Mouse (Mus musculus): Measurements from ENCODE around the gene Rhoj. TPM values are rescaled to one million over a fixed set of nuclear protein-coding genes. Genes with fewer than 3 reads are reported as not detected.
A peak's percentile ranks its signal among the peaks of the same experiment; 100 is the strongest.

The Rhoj gene
- polyA plus RNA-seq, 1 experiment from 2014 or later, result 24.8 TPM

DNA sequence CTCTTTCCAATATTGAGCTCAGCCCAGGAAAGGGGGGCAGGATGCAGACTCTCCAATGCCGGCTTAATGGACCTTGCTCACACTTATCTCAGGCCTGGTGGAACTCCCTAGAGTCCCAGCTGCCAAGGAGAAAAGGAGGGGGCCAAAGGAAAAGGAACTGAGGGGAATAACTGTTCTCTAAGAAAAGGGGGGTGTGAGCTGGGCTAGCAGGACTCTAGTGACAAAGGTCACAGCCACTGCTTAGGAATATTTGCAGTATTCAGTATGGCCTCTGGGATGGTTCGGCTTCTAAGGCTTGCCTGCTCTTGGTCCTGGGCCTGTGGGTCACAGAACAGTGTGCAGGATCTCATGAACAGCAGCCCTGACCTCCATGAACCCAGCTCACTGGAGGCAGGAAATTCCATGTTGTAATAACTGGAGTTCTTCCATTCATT lies 61.3 kb downstream of the Rhoj start:
- Histone ChIP-seq H3K27me3 (ENCODE audit: control insufficient read depth, insufficient read depth, low read length) (no peaks in the 10 kb centered on the region), H3K9me3 (ENCODE audit: control insufficient read depth, low read length) (no peaks in the 10 kb centered on the region), H3K9ac (ENCODE audit: low read length) (no peak overlapping the region), H3K27ac (ENCODE audit: low read depth, low read length) (no peak overlapping the region), H3K4me1 (ENCODE audit: control insufficient read depth, insufficient read depth, low read length) (no peaks in the 10 kb centered on the region), H3K36me3 (ENCODE audit: control insufficient read depth, insufficient read depth, low read length) (no peaks in the 10 kb centered on the region), H3K4me2 (no peak overlapping the region), H3K4me3 (ENCODE audit: low read depth, low read length) (no peak overlapping the region)
- WGBS, result 69% methylated on average over 2 of the region's 2 CpGs
- ATAC-seq (ENCODE audit: low FRiP score), result no peak
- peak; percentile 41 for DNase-seq (ENCODE audit: low spot score, missing footprints)

DNA sequence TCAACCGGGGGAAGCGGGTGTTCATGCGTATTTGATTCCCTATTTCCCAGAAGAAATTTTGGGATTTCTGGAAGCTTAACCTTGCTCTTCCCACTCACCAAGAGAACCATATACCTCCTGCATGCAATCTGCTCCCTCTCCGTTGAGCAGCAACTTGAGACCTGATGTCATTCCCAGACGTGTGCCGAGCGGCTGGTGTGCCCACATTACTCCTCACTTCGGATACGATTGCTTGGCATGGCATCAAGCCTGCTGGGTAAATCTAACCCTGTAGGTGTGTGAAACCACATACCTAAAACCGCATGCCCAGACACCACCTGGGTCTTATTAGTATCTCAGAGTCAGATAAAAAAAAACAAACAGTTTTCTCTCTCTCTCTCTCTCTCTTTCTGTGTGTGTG lies 66.3 kb downstream of the Rhoj start:
- no peak for ATAC-seq (ENCODE audit: low FRiP score)
- Histone ChIP-seq H3K9me3 (ENCODE audit: control insufficient read depth, low read length) (no peaks in the 10 kb centered on the region), H3K4me1 (ENCODE audit: control insufficient read depth, insufficient read depth, low read length) (no peaks in the 10 kb centered on the region), H3K27me3 (ENCODE audit: control insufficient read depth, insufficient read depth, low read length) (no peaks in the 10 kb centered on the region), H3K9ac (ENCODE audit: low read length) (no peak overlapping the region), H3K4me2 (no peak overlapping the region), H3K4me3 (ENCODE audit: low read depth, low read length) (no peak overlapping the region), H3K27ac (ENCODE audit: low read depth, low read length) (no peak overlapping the region), H3K36me3 (ENCODE audit: control insufficient read depth, insufficient read depth, low read length) (no peaks in the 10 kb centered on the region)
- 92% methylated on average over 10 of the region's 10 CpGs for WGBS
- DNase-seq (ENCODE audit: low spot score, missing footprints), result peak; percentile 26

DNA sequence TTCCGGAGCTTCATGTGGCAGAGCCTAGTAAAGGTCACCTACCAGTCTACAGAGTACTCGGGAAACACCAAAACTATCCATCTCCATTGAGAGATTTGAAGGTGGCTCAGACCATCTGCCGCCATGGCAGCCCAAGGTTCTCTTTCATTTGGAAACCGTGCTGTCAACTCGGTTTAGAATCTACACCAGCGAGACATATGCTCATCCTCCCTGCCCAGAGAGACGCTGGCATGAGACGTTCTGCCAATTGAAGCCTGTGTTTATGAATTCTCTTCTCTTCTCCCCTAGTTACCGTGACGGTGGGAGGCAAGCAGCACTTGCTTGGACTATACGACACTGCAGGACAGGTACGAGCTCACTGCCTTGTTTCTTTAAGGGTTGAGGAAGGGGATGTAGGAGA lies 66.9 kb downstream of the Rhoj start:
- H3K27me3 ChIP-seq (ENCODE audit: control insufficient read depth, insufficient read depth, low read length), result no peaks in the 10 kb centered on the region
- no peak overlapping the region for H3K9ac ChIP-seq (ENCODE audit: low read length)
- WGBS, result 93% methylated on average over 12 of the region's 12 CpGs
- no peaks in the 10 kb centered on the region for H3K36me3 ChIP-seq (ENCODE audit: control insufficient read depth, insufficient read depth, low read length)
- no peaks in the 10 kb centered on the region for H3K9me3 ChIP-seq (ENCODE audit: control insufficient read depth, low read length)
- H3K4me3 ChIP-seq (ENCODE audit: low read depth, low read length), result no peak overlapping the region
- DNase-seq (ENCODE audit: low spot score, missing footprints), result peak; percentile 12
- no peak for ATAC-seq (ENCODE audit: low FRiP score)
- H3K4me2 ChIP-seq, result no peak overlapping the region
- no peaks in the 10 kb centered on the region for H3K4me1 ChIP-seq (ENCODE audit: control insufficient read depth, insufficient read depth, low read length)
- no peak overlapping the region for H3K27ac ChIP-seq (ENCODE audit: low read depth, low read length)

DNA sequence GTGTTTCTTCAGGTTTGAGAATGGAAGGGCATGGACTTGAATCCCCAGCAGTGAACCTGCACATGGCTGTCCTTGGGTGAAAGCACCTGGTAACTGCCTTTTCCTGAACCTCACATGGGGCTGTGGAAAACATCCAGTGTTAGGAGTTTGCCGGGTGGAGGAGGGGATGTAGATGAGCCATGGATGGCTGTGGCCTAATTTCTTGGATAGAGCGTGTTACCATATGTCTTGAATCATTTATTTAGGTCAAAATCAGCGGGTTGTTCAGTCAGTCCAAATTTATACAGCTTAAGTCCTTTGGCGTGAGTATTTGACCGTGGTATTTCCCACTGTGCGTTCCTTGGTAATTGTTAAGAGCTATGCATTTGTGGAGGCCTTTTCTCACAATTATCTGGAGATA lies 68.0 kb downstream of the Rhoj start:
- no peaks in the 10 kb centered on the region for H3K27me3 ChIP-seq (ENCODE audit: control insufficient read depth, insufficient read depth, low read length)
- no peak overlapping the region for H3K27ac ChIP-seq (ENCODE audit: low read depth, low read length)
- ATAC-seq (ENCODE audit: low FRiP score) (no peak), DNase-seq (ENCODE audit: low spot score, missing footprints) (peak; percentile 26)
- H3K9ac ChIP-seq (ENCODE audit: low read length), result no peak overlapping the region
- no peaks in the 10 kb centered on the region for H3K9me3 ChIP-seq (ENCODE audit: control insufficient read depth, low read length)
- H3K36me3 ChIP-seq (ENCODE audit: control insufficient read depth, insufficient read depth, low read length), result no peaks in the 10 kb centered on the region
- no peak overlapping the region for H3K4me2 ChIP-seq
- H3K4me3 ChIP-seq (ENCODE audit: low read depth, low read length), result no peak overlapping the region
- WGBS, result 80% methylated on average over 6 of the region's 6 CpGs
- no peaks in the 10 kb centered on the region for H3K4me1 ChIP-seq (ENCODE audit: control insufficient read depth, insufficient read depth, low read length)

DNA sequence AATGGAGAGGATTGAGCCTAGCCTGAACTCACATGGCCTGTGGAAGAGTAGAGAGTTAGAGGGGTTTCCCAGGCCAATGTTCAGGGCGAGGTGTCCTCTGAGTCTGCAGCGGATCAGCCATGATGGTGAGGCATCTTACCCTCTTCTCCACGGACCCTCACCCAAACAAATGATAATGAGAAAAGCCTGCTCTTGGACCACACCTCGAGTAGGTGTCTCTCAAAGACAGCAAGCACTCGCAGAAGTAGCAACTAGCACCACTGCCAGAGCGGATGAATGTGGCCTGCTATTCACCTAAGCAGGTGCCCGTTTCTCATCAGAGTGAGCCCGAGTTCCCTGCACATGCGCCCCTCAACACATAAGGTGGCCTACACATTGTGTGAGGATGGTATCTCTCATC lies 78.6 kb downstream of the Rhoj start:
- DNase-seq (ENCODE audit: low spot score, missing footprints), result no peak
- H3K4me3 ChIP-seq (ENCODE audit: low read depth, low read length), result no peak overlapping the region
- no peaks in the 10 kb centered on the region for H3K9me3 ChIP-seq (ENCODE audit: control insufficient read depth, low read length)
- no peaks in the 10 kb centered on the region for H3K27me3 ChIP-seq (ENCODE audit: control insufficient read depth, insufficient read depth, low read length)
- no peak overlapping the region for H3K27ac ChIP-seq (ENCODE audit: low read depth, low read length)
- H3K4me2 ChIP-seq, result no peak overlapping the region
- ATAC-seq (ENCODE audit: low FRiP score), result no peak
- no peaks in the 10 kb centered on the region for H3K36me3 ChIP-seq (ENCODE audit: control insufficient read depth, insufficient read depth, low read length)
- no peak overlapping the region for H3K9ac ChIP-seq (ENCODE audit: low read length)
- WGBS, result 90% methylated on average over 9 of the region's 9 CpGs
- H3K4me1 ChIP-seq (ENCODE audit: control insufficient read depth, insufficient read depth, low read length), result no peaks in the 10 kb centered on the region

DNA sequence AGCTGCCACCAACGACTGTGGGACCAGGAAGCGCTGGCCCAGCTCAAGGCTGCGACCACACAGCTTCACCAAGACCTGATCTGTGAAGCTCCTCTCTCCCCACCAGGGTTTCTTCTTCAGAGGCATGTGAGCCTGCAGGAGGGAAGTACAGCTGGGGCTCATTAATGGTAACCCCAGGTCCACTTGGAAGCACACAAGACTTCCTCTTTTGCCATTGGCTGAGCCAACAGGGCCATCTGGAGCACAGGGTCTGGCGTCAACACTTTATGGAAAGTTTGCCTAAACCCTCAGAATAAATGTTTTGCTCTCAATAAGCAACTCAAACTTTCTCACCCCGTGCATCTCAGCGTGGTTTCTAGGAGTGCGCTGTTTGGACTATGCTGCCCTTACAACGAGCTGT lies 79.0 kb downstream of the Rhoj start:
- Histone ChIP-seq H3K27me3 (ENCODE audit: control insufficient read depth, insufficient read depth, low read length) (no peaks in the 10 kb centered on the region), H3K9me3 (ENCODE audit: control insufficient read depth, low read length) (no peaks in the 10 kb centered on the region), H3K4me2 (no peak overlapping the region), H3K9ac (ENCODE audit: low read length) (no peak overlapping the region), H3K4me1 (ENCODE audit: control insufficient read depth, insufficient read depth, low read length) (no peaks in the 10 kb centered on the region), H3K27ac (ENCODE audit: low read depth, low read length) (no peak overlapping the region), H3K4me3 (ENCODE audit: low read depth, low read length) (no peak overlapping the region), H3K36me3 (ENCODE audit: control insufficient read depth, insufficient read depth, low read length) (no peaks in the 10 kb centered on the region)
- WGBS, result 85% methylated on average over 8 of the region's 8 CpGs
- DNase-seq (ENCODE audit: low spot score, missing footprints) (peak; percentile 31), ATAC-seq (ENCODE audit: low FRiP score) (no peak)

DNA sequence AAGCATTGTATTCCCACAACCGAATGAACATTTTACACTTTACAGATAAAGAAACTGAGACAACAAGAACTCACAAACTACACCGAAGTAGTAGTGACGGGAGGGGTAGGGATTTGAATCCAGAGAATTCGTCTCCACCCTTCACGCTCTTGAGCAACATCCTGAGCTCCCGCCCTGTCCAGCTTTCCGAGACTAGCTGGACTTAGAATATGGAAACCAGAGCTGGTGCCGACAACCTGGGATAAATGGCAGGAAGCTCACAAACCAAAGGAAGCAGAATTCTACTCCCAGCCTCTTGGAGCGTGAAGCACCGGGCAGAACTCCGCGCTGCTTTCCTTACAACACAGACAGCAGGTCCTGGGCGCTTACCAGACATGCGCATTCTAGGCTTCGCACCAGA lies 79.7 kb downstream of the Rhoj start:
- Histone ChIP-seq H3K4me3 (ENCODE audit: low read depth, low read length) (no peak overlapping the region), H3K4me1 (ENCODE audit: control insufficient read depth, insufficient read depth, low read length) (no peaks in the 10 kb centered on the region), H3K4me2 (no peak overlapping the region), H3K36me3 (ENCODE audit: control insufficient read depth, insufficient read depth, low read length) (no peaks in the 10 kb centered on the region), H3K9ac (ENCODE audit: low read length) (no peak overlapping the region), H3K27me3 (ENCODE audit: control insufficient read depth, insufficient read depth, low read length) (no peaks in the 10 kb centered on the region), H3K9me3 (ENCODE audit: control insufficient read depth, low read length) (no peaks in the 10 kb centered on the region), H3K27ac (ENCODE audit: low read depth, low read length) (no peak overlapping the region)
- WGBS, result 92% methylated on average over 15 of the region's 15 CpGs
- DNase-seq (ENCODE audit: low spot score, missing footprints) (peak; percentile 35), ATAC-seq (ENCODE audit: low FRiP score) (no peak)

DNA sequence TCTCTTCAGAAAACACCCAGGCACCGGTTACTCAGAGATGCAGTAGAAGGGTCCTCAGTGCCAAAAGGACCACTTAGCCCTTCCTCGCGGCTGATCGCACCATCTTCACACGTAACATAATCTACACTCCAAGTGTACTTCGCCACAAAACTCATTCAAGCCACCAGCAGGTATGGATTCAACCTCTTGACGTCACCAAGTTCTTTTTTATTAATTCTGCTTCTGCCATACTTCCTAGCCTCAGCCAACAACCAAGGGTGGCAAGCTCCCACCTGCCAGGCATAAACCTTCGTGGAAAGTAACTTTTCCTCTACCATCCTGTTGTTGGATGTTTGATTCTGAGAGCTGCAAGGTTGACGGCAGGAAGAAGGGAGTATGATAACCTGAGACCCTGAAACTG lies 80.4 kb downstream of the Rhoj start:
- Histone ChIP-seq H3K27me3 (ENCODE audit: control insufficient read depth, insufficient read depth, low read length) (no peaks in the 10 kb centered on the region), H3K4me1 (ENCODE audit: control insufficient read depth, insufficient read depth, low read length) (no peaks in the 10 kb centered on the region), H3K27ac (ENCODE audit: low read depth, low read length) (no peak overlapping the region), H3K36me3 (ENCODE audit: control insufficient read depth, insufficient read depth, low read length) (no peaks in the 10 kb centered on the region), H3K9ac (ENCODE audit: low read length) (no peak overlapping the region), H3K9me3 (ENCODE audit: control insufficient read depth, low read length) (no peaks in the 10 kb centered on the region), H3K4me3 (ENCODE audit: low read depth, low read length) (no peak overlapping the region), H3K4me2 (no peak overlapping the region)
- WGBS, result 92% methylated on average over 9 of the region's 9 CpGs
- DNase-seq (ENCODE audit: low spot score, missing footprints), result peak; percentile 69
- ATAC-seq (ENCODE audit: low FRiP score), result no peak

DNA sequence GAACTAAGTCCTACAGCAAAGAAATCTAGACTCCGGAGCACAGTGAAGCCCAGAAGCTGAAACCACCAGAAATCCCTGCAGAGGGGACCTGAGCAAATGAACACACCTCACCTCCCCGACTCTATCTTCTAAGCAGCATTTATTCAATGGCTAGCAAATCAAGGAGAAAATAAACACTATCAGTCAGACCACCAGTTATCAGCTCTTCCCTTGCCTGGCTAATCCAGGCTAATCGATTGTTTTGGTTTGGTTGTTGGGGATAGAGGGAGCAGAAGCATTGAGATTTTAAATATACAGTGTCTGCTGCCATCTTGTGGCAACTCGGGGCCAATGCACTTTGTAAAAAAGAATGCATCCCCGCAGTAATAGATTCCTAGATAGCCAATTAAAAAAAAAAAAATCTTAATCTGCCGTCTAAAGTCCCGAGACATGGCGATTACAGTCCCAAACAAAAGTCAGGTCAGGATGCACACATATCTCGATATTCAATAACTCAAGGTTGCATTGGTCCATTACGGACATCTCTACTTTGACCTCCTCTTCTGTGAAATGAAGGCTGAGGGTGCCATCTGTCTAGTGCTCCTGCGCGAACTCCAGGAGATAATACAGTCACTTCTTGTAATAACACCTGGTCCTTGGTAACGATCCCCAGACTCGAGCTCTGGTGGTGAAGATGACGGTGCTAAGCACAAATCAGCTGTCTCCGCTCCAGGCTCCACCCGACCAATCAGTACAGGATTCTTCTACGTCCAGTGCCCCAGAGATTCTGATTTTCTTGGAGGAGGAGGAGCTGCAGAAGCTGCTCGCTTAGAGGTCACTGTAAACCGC lies 81.4 kb downstream of the Rhoj start:
- 47% methylated on average over 20 of the region's 20 CpGs for WGBS
- peak; percentile 73; the same call in 1 of the 2 replicates for ATAC-seq (ENCODE audit: low FRiP score)
- Histone ChIP-seq H3K9me3 (ENCODE audit: control insufficient read depth, low read length) (no peaks in the 10 kb centered on the region), H3K4me2 (no peak overlapping the region), H3K27me3 (ENCODE audit: control insufficient read depth, insufficient read depth, low read length) (no peaks in the 10 kb centered on the region), H3K4me1 (ENCODE audit: control insufficient read depth, insufficient read depth, low read length) (no peaks in the 10 kb centered on the region), H3K36me3 (ENCODE audit: control insufficient read depth, insufficient read depth, low read length) (no peaks in the 10 kb centered on the region), H3K9ac (ENCODE audit: low read length) (no peak overlapping the region), H3K4me3 (ENCODE audit: low read depth, low read length) (no peak overlapping the region), H3K27ac (ENCODE audit: low read depth, low read length) (no peak overlapping the region)
- DNase-seq (ENCODE audit: low spot score, missing footprints), result peak; percentile 96
